Mouse (Mus musculus) stomach, embryonic 14.5 days (tissue): ENCODE measurements around the gene Pik3r6. TPM values are rescaled to one million over a fixed set of nuclear protein-coding genes. Genes with fewer than 3 reads are reported as not detected.
A peak's percentile ranks its signal among the peaks of the same experiment; 100 is the strongest.

ENCODE experiments used
- ATAC-seq: fragments of 200-750 bp; cut with Nextera tagmentation; 2 replicates; pipeline ENCODE4 v1.8.0; 2017; ENCODE audit warnings: low read depth, moderate TSS enrichment; ENCODE audit not compliant: insufficient number of reproducible peaks, insufficient read depth, low FRiP score
- H3K27ac ChIP-seq: fragments of 300-500 bp; sonication (generic); 2 replicates; pipeline ENCODE4 v1.5.1; 2014; ENCODE audit warnings: mild to moderate bottlenecking, low read length, moderate library complexity, mixed read lengths
- H3K27me3 ChIP-seq: fragments of 300-500 bp; sonication (generic); 2 replicates; pipeline ENCODE4 v1.6.1; 2014; ENCODE audit warnings: low read length, control low read depth, mixed read lengths; ENCODE audit not compliant: control insufficient read depth, insufficient read depth
- H3K36me3 ChIP-seq: fragments of 300-500 bp; sonication (generic); 2 replicates; pipeline ENCODE4 v1.6.1; 2014; ENCODE audit warnings: mild to moderate bottlenecking, control low read depth, low read length, moderate library complexity, mixed read lengths; ENCODE audit not compliant: control insufficient read depth, insufficient read depth
- H3K4me1 ChIP-seq: fragments of 300-500 bp; sonication (generic); 2 replicates; pipeline ENCODE4 v1.6.1; 2014; ENCODE audit warnings: low read length, control low read depth, mixed read lengths; ENCODE audit not compliant: control insufficient read depth, insufficient read depth
- H3K4me2 ChIP-seq: fragments of 300-500 bp; sonication (generic); replicated peaks from 2 replicates; pipeline ENCODE4 v1.6.1; 2014; ENCODE audit warnings: low read depth, low read length, control low read depth
- H3K4me3 ChIP-seq: fragments of 300-500 bp; sonication (generic); 2 replicates; pipeline ENCODE4 v1.5.1; 2014; ENCODE audit warnings: low read depth, low read length, control low read depth
- H3K9ac ChIP-seq: fragments of 300-500 bp; sonication (generic); replicated peaks from 2 replicates; pipeline ENCODE4 v1.6.1; 2014; ENCODE audit warnings: low read depth, mild to moderate bottlenecking, control low read depth, low read length, moderate library complexity, mixed read lengths
- H3K9me3 ChIP-seq: fragments of 300-500 bp; sonication (generic); 2 replicates; pipeline ENCODE4 v1.6.1; 2016; ENCODE audit warnings: low read depth, low read length, control low read depth; ENCODE audit not compliant: control insufficient read depth
- WGBS: fragments of 180-500 bp; shearing (Covaris S2); extraction: QIAGEN DNeasy Blood & Tissue Kit; methylation state at CpG from one replicate; pipeline ENCODE4 v1.1.7; 2014; 5-methylcytosine and 5-hydroxymethylcytosine counted together
- polyA plus RNA-seq: library from polyadenylated mRNA; unstranded; fragments of >200 nt; fragmentation: Nextera tagmentation; extraction: Ambion mirVana; gene quantifications from 2 replicates; pipeline ENCODE4 v1.2.1, GENCODE M21; 2014

The Pik3r6 gene
- polyA plus RNA-seq, 1 experiment from 2014 or later, result 4.1 TPM

- Histone ChIP-seq H3K27me3 (no peaks in the 10 kb centered on the region), H3K9me3 (no peaks in the 10 kb centered on the region), H3K36me3 (no peaks in the 10 kb centered on the region), H3K4me2 (no peak overlapping the region), H3K4me1 (peaks cover 4% of the 10 kb centered on the region; the same call in 1 of the 2 replicates), H3K9ac (no peak overlapping the region), H3K27ac (no peak overlapping the region), H3K4me3 (no peak overlapping the region)
- WGBS, result 19% methylated on average over 3 of the region's 3 CpGs
- ATAC-seq, result no peak
Observed at GRCm38 (mm10) chr11:68585890-68586289, 83.1 kb downstream of the Pik3r6 start.

- Histone ChIP-seq H3K9me3 (no peaks in the 10 kb centered on the region), H3K27me3 (no peaks in the 10 kb centered on the region), H3K4me1 (peaks cover 11% of the 10 kb centered on the region; the same call in 1 of the 2 replicates), H3K4me3 (no peak within 1 kb of the TSS), H3K4me2 (no peak within 1 kb of the TSS), H3K27ac (no peak within 1 kb of the TSS), H3K9ac (no peak within 1 kb of the TSS), H3K36me3 (no peaks in the 10 kb centered on the region)
- 68% methylated on average over 5 of the region's 5 CpGs for WGBS
- no peak for ATAC-seq
Observed at GRCm38 (mm10) chr11:68586721-68587120, 83.9 kb downstream of the Pik3r6 start, which contains the start of gene Ccdc42. Ccdc42 (plus strand) TSS chr11:68587021.

- WGBS, result 66% methylated on average over 8 of the region's 8 CpGs
- no peaks in the 10 kb centered on the region for H3K27me3 ChIP-seq
- H3K36me3 ChIP-seq, result no peaks in the 10 kb centered on the region
- H3K9me3 ChIP-seq, result no peaks in the 10 kb centered on the region
- ATAC-seq, result 0 out of 2 replicates have a peak, but pooled peaks have one; percentile 64
- no peak overlapping the region for H3K4me2 ChIP-seq
- H3K4me3 ChIP-seq, result no peak overlapping the region
- no peak overlapping the region for H3K9ac ChIP-seq
- H3K4me1 ChIP-seq, result peaks cover 17% of the 10 kb centered on the region
- H3K27ac ChIP-seq, result no peak overlapping the region
Observed at GRCm38 (mm10) chr11:68589055-68589809, 86.4 kb downstream of the Pik3r6 start.

GRCm38 (mm10) chr11:68591708-68592107, 88.9 kb downstream of the Pik3r6 start:
- WGBS, result 21% methylated on average over 5 of the region's 5 CpGs
- H3K9me3 ChIP-seq, result no peaks in the 10 kb centered on the region

GRCm38 (mm10) chr11:68593247-68593646, 90.4 kb downstream of the Pik3r6 start:
- no peak overlapping the region for H3K27ac ChIP-seq

More at GRCm38 (mm10) chr11:68591708-68592107, 88.9 kb downstream of the Pik3r6 start:
- Histone ChIP-seq H3K4me2 (no peak overlapping the region), H3K4me1 (peaks cover 17% of the 10 kb centered on the region), H3K27me3 (no peaks in the 10 kb centered on the region), H3K27ac (peak overlapping the region; percentile 55; the same call in 1 of the 2 replicates), H3K9ac (no peak overlapping the region), H3K4me3 (no peak overlapping the region), H3K36me3 (no peaks in the 10 kb centered on the region)
- no peak for ATAC-seq

GRCm38 (mm10) chr11:68597912-68598311, 95.1 kb downstream of the Pik3r6 start:
- Histone ChIP-seq H3K27ac (no peak overlapping the region), H3K9me3 (no peaks in the 10 kb centered on the region), H3K4me2 (no peak overlapping the region), H3K36me3 (no peaks in the 10 kb centered on the region), H3K4me3 (no peak overlapping the region), H3K4me1 (peaks cover 34% of the 10 kb centered on the region), H3K27me3 (no peaks in the 10 kb centered on the region), H3K9ac (no peak overlapping the region)
- WGBS, result 78% methylated on average over 2 of the region's 2 CpGs
- ATAC-seq, result no peak

More at GRCm38 (mm10) chr11:68593247-68593646, 90.4 kb downstream of the Pik3r6 start:
- H3K4me3 ChIP-seq, result no peak overlapping the region
- ATAC-seq, result no peak
- no peaks in the 10 kb centered on the region for H3K36me3 ChIP-seq
- H3K4me1 ChIP-seq, result peaks cover 17% of the 10 kb centered on the region
- no peak overlapping the region for H3K4me2 ChIP-seq
- no peak overlapping the region for H3K9ac ChIP-seq
- no peaks in the 10 kb centered on the region for H3K27me3 ChIP-seq
- no peaks in the 10 kb centered on the region for H3K9me3 ChIP-seq
- 55% methylated on average over 3 of the region's 3 CpGs for WGBS

- no peaks in the 10 kb centered on the region for H3K27me3 ChIP-seq
- H3K4me1 ChIP-seq, result peaks cover 29% of the 10 kb centered on the region
- H3K4me2 ChIP-seq, result no peak overlapping the region
- H3K27ac ChIP-seq, result peak overlapping the region; percentile 95
- WGBS, result 15% methylated on average over 6 of the region's 6 CpGs
- H3K4me3 ChIP-seq, result no peak overlapping the region
- peak; percentile 81; the same call in 1 of the 2 replicates for ATAC-seq
- H3K36me3 ChIP-seq, result no peaks in the 10 kb centered on the region
- H3K9me3 ChIP-seq, result no peaks in the 10 kb centered on the region
- no peak overlapping the region for H3K9ac ChIP-seq
Observed at GRCm38 (mm10) chr11:68600551-68601021, 97.8 kb downstream of the Pik3r6 start.

GRCm38 (mm10) chr11:68601486-68601991, 98.7 kb downstream of the Pik3r6 start:
- no peaks in the 10 kb centered on the region for H3K9me3 ChIP-seq
- no peak overlapping the region for H3K9ac ChIP-seq
- H3K27me3 ChIP-seq, result no peaks in the 10 kb centered on the region
- H3K4me3 ChIP-seq, result no peak overlapping the region
- H3K4me2 ChIP-seq, result no peak overlapping the region
- 12% methylated on average over 9 of the region's 9 CpGs for WGBS
- H3K4me1 ChIP-seq, result peaks cover 29% of the 10 kb centered on the region
- ATAC-seq, result peak; percentile 14; the same call in 1 of the 2 replicates
- peak overlapping the region; percentile 95 for H3K27ac ChIP-seq
- no peaks in the 10 kb centered on the region for H3K36me3 ChIP-seq
